13 mouse cellular contexts compared by ENCODE assay signal in the genomic region with DNA sequence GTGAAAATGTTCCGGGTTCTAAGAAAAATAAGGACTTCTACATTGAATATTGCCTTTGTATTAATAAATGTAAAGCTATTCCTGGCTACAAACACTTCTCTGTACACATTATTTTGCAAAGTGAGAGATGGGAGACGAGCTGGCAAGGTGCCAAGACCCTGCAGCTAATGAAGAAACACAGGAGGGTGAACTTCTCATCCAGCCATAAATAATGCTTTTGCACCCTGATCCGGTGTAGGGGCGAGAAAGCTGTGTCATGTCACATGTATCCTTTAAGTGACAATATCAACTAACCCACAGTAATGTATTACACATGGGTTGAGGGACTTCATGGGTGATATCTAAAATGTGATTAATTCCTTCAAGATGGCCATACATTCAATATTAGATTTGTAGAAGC.
DNase-seq lines count a peak whose midpoint lies in the region; ATAC-seq and TF ChIP-seq lines count a peak whose summit lies in the region.
"Had no signal": no experiment of that assay in that cellular context is flagged by ENCODE, and none has a peak within 500 bp of the region (broad histone marks: within the 10 kb centered on the region; RNA-seq: fewer than 3 reads in every experiment).

No protein-coding gene starts in this region.

- TF ChIP-seq CTCF in brain, embryonic 14.5 days (IDR thresholded peaks at IDR 0.05; ENCODE audit: borderline replicate concordance, extremely low read depth, insufficient read depth, insufficient read length) = no peak
- no peak for TF ChIP-seq CTCF in forebrain, postnatal 0 days (IDR thresholded peaks at IDR 0.05; ENCODE audit: low read depth)

- ATAC-seq in heart, embryonic 12.5 days (ENCODE audit: insufficient number of reproducible peaks, low FRiP score) = no peak
- no peak for ATAC-seq in midbrain, embryonic 14.5 days (ENCODE audit: low FRiP score, low TSS enrichment)
- no peak for ATAC-seq in midbrain, embryonic 13.5 days
- no peak for ATAC-seq in forebrain, postnatal 0 days
- ATAC-seq: liver, embryonic 12.5 days had no signal

- peak; percentile 3 to 10 for DNase-seq in heart, postnatal 10 days
- DNase-seq in midbrain, embryonic 14.5 days = peak; percentile 48
- DNase-seq in brain, embryonic 14.5 days (ENCODE audit: low read depth) = peak; percentile 64
- DNase-seq in forebrain, postnatal 0 days = peak; percentile 10
- DNase-seq in natural killer cell, adult 2 months (ENCODE audit: low spot score in 2 of 2) = no peak
- DNase-seq: adrenal gland, postnatal 10 days; lung, postnatal 14 days had no signal

- no peak overlapping the region for H3K27ac ChIP-seq in heart, embryonic 12.5 days (ENCODE audit: poor library complexity, severe bottlenecking)
- no peak overlapping the region for H3K27ac ChIP-seq in midbrain, embryonic 14.5 days (replicated peaks; ENCODE audit: low read depth, low read length)
- H3K27ac ChIP-seq in midbrain, embryonic 13.5 days = no peak overlapping the region
- no peak overlapping the region for H3K27ac ChIP-seq in forebrain, postnatal 0 days (ENCODE audit: low read depth, low read length)
- H3K27ac ChIP-seq: hindbrain, embryonic 15.5 days; liver, embryonic 12.5 days had no signal

- no peaks in the 10 kb centered on the region for H3K9me3 ChIP-seq in heart, embryonic 12.5 days (replicated peaks)
- no peaks in the 10 kb centered on the region for H3K9me3 ChIP-seq in midbrain, embryonic 14.5 days (ENCODE audit: control insufficient read depth, low read length)
- no peaks in the 10 kb centered on the region for H3K9me3 ChIP-seq in midbrain, embryonic 13.5 days
- no peaks in the 10 kb centered on the region for H3K9me3 ChIP-seq in forebrain, postnatal 0 days (ENCODE audit: low read length)
- H3K9me3 ChIP-seq: hindbrain, embryonic 15.5 days; liver, embryonic 12.5 days had no signal

- intact Hi-C loops in heart, postnatal 10 days (cut with DNase I) = no loop called here

- no peaks in the 10 kb centered on the region for H3K36me3 ChIP-seq in heart, embryonic 12.5 days
- H3K36me3 ChIP-seq in midbrain, embryonic 14.5 days (ENCODE audit: control insufficient read depth, insufficient read depth, low read length) = no peaks in the 10 kb centered on the region
- 0 out of 2 replicates have a peak, but pooled peaks cover 3% of the 10 kb centered on the region for H3K36me3 ChIP-seq in midbrain, embryonic 13.5 days
- no peaks in the 10 kb centered on the region for H3K36me3 ChIP-seq in forebrain, postnatal 0 days (ENCODE audit: insufficient read depth)
- H3K36me3 ChIP-seq: hindbrain, embryonic 15.5 days; liver, embryonic 12.5 days had no signal

- 67% methylated on average over 4 of the region's 4 CpGs for WGBS in heart, embryonic 12.5 days
- WGBS in midbrain, embryonic 14.5 days = 83% methylated on average over 4 of the region's 4 CpGs
- WGBS in midbrain, embryonic 13.5 days = 79% methylated on average over 4 of the region's 4 CpGs
- WGBS in forebrain, postnatal 0 days = 32% methylated on average over 4 of the region's 4 CpGs

- no peak overlapping the region for H3K9ac ChIP-seq in heart, embryonic 12.5 days
- H3K9ac ChIP-seq in midbrain, embryonic 14.5 days (replicated peaks; ENCODE audit: low read length) = no peak overlapping the region
- no peak overlapping the region for H3K9ac ChIP-seq in midbrain, embryonic 13.5 days (replicated peaks)
- no peak overlapping the region for H3K9ac ChIP-seq in forebrain, postnatal 0 days
- H3K9ac ChIP-seq: hindbrain, embryonic 15.5 days; liver, embryonic 12.5 days had no signal

- H3K4me1 ChIP-seq in heart, embryonic 12.5 days (replicated peaks) = no peaks in the 10 kb centered on the region
- no peaks in the 10 kb centered on the region for H3K4me1 ChIP-seq in midbrain, embryonic 14.5 days (ENCODE audit: control insufficient read depth, insufficient read depth, low read length)
- no peaks in the 10 kb centered on the region for H3K4me1 ChIP-seq in midbrain, embryonic 13.5 days (replicated peaks)
- H3K4me1 ChIP-seq in forebrain, postnatal 0 days (ENCODE audit: insufficient read depth) = no peaks in the 10 kb centered on the region
- H3K4me1 ChIP-seq: hindbrain, embryonic 15.5 days; liver, embryonic 12.5 days had no signal

- no peak overlapping the region for H3K4me2 ChIP-seq in heart, embryonic 12.5 days
- no peak overlapping the region for H3K4me2 ChIP-seq in midbrain, embryonic 14.5 days (ENCODE audit: low read length)
- no peak overlapping the region for H3K4me2 ChIP-seq in midbrain, embryonic 13.5 days (replicated peaks)
- no peak overlapping the region for H3K4me2 ChIP-seq in forebrain, postnatal 0 days (ENCODE audit: low read depth)
- H3K4me2 ChIP-seq: hindbrain, embryonic 15.5 days; liver, embryonic 12.5 days had no signal

- TF ChIP-seq POLR2A in brain, embryonic 14.5 days (IDR thresholded peaks at IDR 0.05; ENCODE audit: borderline replicate concordance, extremely low read depth, insufficient read depth, insufficient read length, poor library complexity, severe bottlenecking) = no peak

- no peaks in the 10 kb centered on the region for H3K27me3 ChIP-seq in heart, embryonic 12.5 days (replicated peaks)
- no peaks in the 10 kb centered on the region for H3K27me3 ChIP-seq in midbrain, embryonic 14.5 days (ENCODE audit: control insufficient read depth, insufficient read depth, low read length)
- no peaks in the 10 kb centered on the region for H3K27me3 ChIP-seq in midbrain, embryonic 13.5 days
- no peaks in the 10 kb centered on the region for H3K27me3 ChIP-seq in forebrain, postnatal 0 days (ENCODE audit: insufficient read depth, low read length)
- H3K27me3 ChIP-seq: CH12.LX; hindbrain, embryonic 15.5 days; liver, embryonic 12.5 days had no signal

- H3K4me3 ChIP-seq in heart, embryonic 12.5 days = no peak overlapping the region
- H3K4me3 ChIP-seq in midbrain, embryonic 14.5 days (replicated peaks; ENCODE audit: low read depth, low read length) = no peak overlapping the region
- H3K4me3 ChIP-seq in midbrain, embryonic 13.5 days (replicated peaks) = no peak overlapping the region
- no peak overlapping the region for H3K4me3 ChIP-seq in forebrain, postnatal 0 days (ENCODE audit: low read depth, low read length)
- H3K4me3 ChIP-seq: erythroblast, embryonic 14.5 days; hindbrain, embryonic 15.5 days; liver, embryonic 12.5 days had no signal

Comparison
In these comparisons a context has a peak if more than half of its experiments do, and no peak if none do; other contexts are left out.
1. DNase-seq: peak in heart, postnatal 10 days (2 of 2), midbrain, embryonic 14.5 days (single experiment), brain, embryonic 14.5 days (single experiment) and forebrain, postnatal 0 days (single experiment); none in natural killer cell, adult 2 months (0 of 2).